In genomic region chr4:150808471-150808847, GRCm38 (mm10) we compare ENCODE assay signal across 9 mouse cellular contexts. TPM values are rescaled to one million over a fixed set of nuclear protein-coding genes. Genes with fewer than 3 reads are reported as not detected.
DNase-seq lines count a peak whose midpoint lies in the region; ATAC-seq and TF ChIP-seq lines count a peak whose summit lies in the region.
"Had no signal": no experiment of that assay in that cellular context is flagged by ENCODE, and none has a peak within 500 bp of the region (broad histone marks: within the 10 kb centered on the region; RNA-seq: fewer than 3 reads in every experiment).

No protein-coding gene starts in this region.

- TF ChIP-seq POLR2A in heart, adult 2 months (IDR thresholded peaks at IDR 0.05; ENCODE audit: insufficient read depth, low read depth, low read length) = no peak

- no peak overlapping the region for H3K4me3 ChIP-seq in heart, adult 2 months
- H3K4me3 ChIP-seq in C2C12 (ENCODE audit: insufficient read depth, poor library complexity, severe bottlenecking) = no peak overlapping the region
- H3K4me3 ChIP-seq in liver, embryonic 13.5 days (replicated peaks) = no peak overlapping the region
- H3K4me3 ChIP-seq: embryonic facial prominence, embryonic 13.5 days had no signal

- peak overlapping the region; percentile 28; the same call in 1 of the 2 replicates for H3K4me2 ChIP-seq in liver, embryonic 13.5 days

- DNase-seq in heart, adult 2 months = peak in 1 of 2 experiments; percentile 31
- no peak for DNase-seq in heart, postnatal 36 days
- no peak for DNase-seq in liver, embryonic 13.5 days
- no peak for DNase-seq in spleen, postnatal 4 days (ENCODE audit: low spot score in 2 of 2)
- DNase-seq in yolk sac, embryonic 10.5 days (ENCODE audit: low spot score) = no peak

- 16% methylated on average over 12 of the region's 12 CpGs for WGBS in heart, adult 2 months
- 22% methylated on average over 12 of the region's 12 CpGs for WGBS in liver, embryonic 13.5 days (ENCODE audit: insufficient replicate concordance)

- peak; percentile 84 for ATAC-seq in granulocyte monocyte progenitor cell, adult 5-6 weeks (replicated peaks; ENCODE audit: poor library complexity, severe bottlenecking)
- ATAC-seq in liver, embryonic 13.5 days (ENCODE audit: low read depth) = peak; percentile 75
- no peak for ATAC-seq in frontal cortex, adult (ENCODE audit: low TSS enrichment)

- no peaks in the 10 kb centered on the region for H3K27me3 ChIP-seq in heart, adult 2 months (ENCODE audit: control insufficient read depth, insufficient read depth, low read length)
- no peaks in the 10 kb centered on the region for H3K27me3 ChIP-seq in C2C12 (ENCODE audit: control insufficient read depth, insufficient read depth, insufficient read length)
- H3K27me3 ChIP-seq in liver, embryonic 13.5 days = peaks cover 2% of the 10 kb centered on the region; the same call in 1 of the 2 replicates

- no peaks in the 10 kb centered on the region for H3K36me3 ChIP-seq in heart, adult 2 months (ENCODE audit: control insufficient read depth, insufficient read depth, low read length)
- H3K36me3 ChIP-seq in C2C12 (ENCODE audit: control insufficient read depth, insufficient read depth) = no peaks in the 10 kb centered on the region
- no peaks in the 10 kb centered on the region for H3K36me3 ChIP-seq in liver, embryonic 13.5 days
- H3K36me3 ChIP-seq: embryonic facial prominence, embryonic 13.5 days had no signal

- intact Hi-C loops in heart, adult 2 months (cut with DNase I) = loop anchor here (5.0 kb wide), 1 partner anchor 44 kb away; the partner anchor contains the start of gene Errfi1
- intact Hi-C loops in heart, postnatal 36 days (cut with DNase I) = no loop called here

- H3K9ac ChIP-seq in heart, adult 2 months (ENCODE audit: low read depth, low read length) = no peak overlapping the region
- H3K9ac ChIP-seq in liver, embryonic 13.5 days = no peak overlapping the region
- H3K9ac ChIP-seq: embryonic facial prominence, embryonic 13.5 days had no signal

- no peak for TF ChIP-seq CTCF in heart, adult 2 months (IDR thresholded peaks at IDR 0.05)
- no peak for TF ChIP-seq CTCF in C2C12 (IDR thresholded peaks at IDR 0.05; ENCODE audit: control insufficient read depth, insufficient read depth, insufficient read length)

- peaks cover 18% of the 10 kb centered on the region for H3K4me1 ChIP-seq in heart, adult 2 months (ENCODE audit: control insufficient read depth, insufficient read depth, low read length)
- peaks cover 31% of the 10 kb centered on the region for H3K4me1 ChIP-seq in liver, embryonic 13.5 days (replicated peaks)

- no peak for TF ChIP-seq EP300 in heart, adult 2 months (IDR thresholded peaks at IDR 0.05; ENCODE audit: insufficient read depth, low read depth, low read length)

- no peak overlapping the region for H3ac ChIP-seq in C2C12 (ENCODE audit: control insufficient read depth, insufficient read length, low read depth)

- H3K9me3 ChIP-seq in liver, embryonic 13.5 days (replicated peaks) = no peaks in the 10 kb centered on the region
- H3K9me3 ChIP-seq: embryonic facial prominence, embryonic 13.5 days had no signal

- H3K79me3 ChIP-seq in C2C12 (ENCODE audit: low read depth) = no peaks in the 10 kb centered on the region

- H3K79me2 ChIP-seq in heart, adult 2 months (replicated peaks; ENCODE audit: control insufficient read depth, insufficient read depth, low read length) = no peaks in the 10 kb centered on the region
- no peaks in the 10 kb centered on the region for H3K79me2 ChIP-seq in C2C12 (ENCODE audit: control insufficient read depth, insufficient read depth)

- peak overlapping the region; percentile 64 for H3K27ac ChIP-seq in heart, adult 2 months
- no peak overlapping the region for H3K27ac ChIP-seq in liver, embryonic 13.5 days

TF ChIP-seq in C2C12, 6 proteins besides CTCF, POLR2A, EP300 and RAD21:
- peak; percentile 52 for TF ChIP-seq MYOD1 (IDR thresholded peaks at IDR 0.05; ENCODE audit: control insufficient read depth, insufficient read length, low read depth)
- peak; percentile 89 for TF ChIP-seq FOSL1 (IDR thresholded peaks at IDR 0.05; ENCODE audit: insufficient read depth, low read length, poor library complexity, severe bottlenecking)
- peak; percentile 75 for TF ChIP-seq CEBPB (IDR thresholded peaks at IDR 0.05; ENCODE audit: low read depth)
- TF ChIP-seq USF1 (IDR thresholded peaks at IDR 0.05; ENCODE audit: low read depth) = no peak
- TF ChIP-seq MYOG (IDR thresholded peaks at IDR 0.05; ENCODE audit: control insufficient read depth, extremely low read depth, insufficient read length) = no peak
- no peak for TF ChIP-seq MAX (IDR thresholded peaks at IDR 0.05)
TF ChIP-seq in C2C12: peak in this region for 3.

RNA-seq across cellular contexts. Expression of gene Errfi1, which starts 45.3 kb away (rescaled TPM):
- total RNA-seq in heart, adult 2 months (2021) = 10 to 100 TPM; 22.1 to 44.1 TPM
- 21.3 and 22.5 TPM in 2 replicates for polyA plus RNA-seq in heart, adult 2 months (2012; rRNA removed)
- 10 to 100 TPM; 13.7 to 19.6 TPM for total RNA-seq in heart, postnatal 36 days (2021)
- polyA plus RNA-seq in C2C12 (2012; fragmentation: generic; extraction: Trizol) = 111 TPM
- total RNA-seq in granulocyte monocyte progenitor cell, adult 5-6 weeks (2014; fragmentation: Nextera tagmentation) = 0.84 TPM in 1 of 2 replicates, not detected in the other
- 0.52 and 1.2 TPM in 2 replicates for total RNA-seq in granulocyte monocyte progenitor cell, adult 5-6 weeks (2017)
- polyA plus RNA-seq in liver, embryonic 13.5 days (2015; fragmentation: Nextera tagmentation; extraction: Ambion mirVana) = 12.8 and 15.4 TPM in 2 replicates

Comparison
In these comparisons a context has a peak if more than half of its experiments do, and no peak if none do; other contexts are left out.
1. RNA of gene Errfi1, which starts 45.3 kb away (total RNA-seq): 22.1 to 44.1 TPM in heart, adult 2 months and 13.7 to 19.6 TPM in heart, postnatal 36 days; 0.52 to 1.2 TPM in granulocyte monocyte progenitor cell, adult 5-6 weeks; every median in the first group is over 4 times any median in the second.